Mouse (Mus musculus) thymus, postnatal 25 days (tissue): ENCODE data around the gene Il23a.
"Not testable (repeated sequence)": the region's sequence is repeated elsewhere in the genome, so short reads cannot be mapped to it uniquely, and the experiment has no call there.

Experiments
- DNase-seq: peaks from one replicate; pipeline ENCODE4 v3.0.0; 2022

The Il23a gene

DNA sequence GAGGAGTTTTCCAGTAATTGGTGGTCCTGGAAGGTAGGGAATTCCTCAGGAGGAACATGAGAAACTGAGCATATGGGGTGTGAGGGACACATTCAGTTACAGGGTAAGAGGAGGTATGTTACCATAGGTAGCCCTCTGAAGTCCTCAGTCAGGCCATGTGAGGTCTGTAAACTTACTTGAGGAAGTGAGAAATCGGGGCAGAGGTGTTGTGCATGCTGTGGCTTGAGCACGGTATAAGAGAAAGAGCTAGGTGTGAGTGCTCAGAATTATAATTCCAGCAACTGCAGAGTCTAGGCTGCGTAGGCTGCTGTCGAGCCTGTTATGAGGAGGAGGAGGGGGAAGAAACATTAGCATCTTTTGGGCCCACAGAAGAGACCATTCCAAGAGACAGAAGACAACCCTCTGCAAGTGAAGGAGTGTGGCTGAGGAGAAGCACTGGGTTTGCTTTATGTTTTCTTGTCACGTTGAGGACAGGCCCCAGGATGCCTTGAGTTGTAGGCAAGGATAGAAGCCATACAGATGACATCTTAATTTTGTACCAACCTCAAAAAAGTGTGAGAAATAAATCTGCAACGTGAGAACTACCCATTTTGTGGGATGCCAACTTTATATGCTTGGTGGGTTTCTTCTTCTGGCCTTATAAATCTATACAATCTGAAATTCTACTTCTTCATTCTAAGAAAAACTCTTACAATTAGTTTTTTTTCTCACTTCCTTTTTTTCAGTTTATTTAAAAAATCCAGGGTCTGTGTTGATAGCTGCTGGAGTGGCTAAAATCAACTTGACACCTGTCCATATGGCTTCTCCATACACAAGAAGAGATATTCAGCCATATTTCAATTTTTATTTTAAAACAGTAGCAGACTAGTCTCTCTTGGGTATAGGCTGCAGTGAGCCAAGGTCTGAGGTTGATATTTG lies 34.9 kb downstream of the Il23a start:
- no peak for DNase-seq

DNA sequence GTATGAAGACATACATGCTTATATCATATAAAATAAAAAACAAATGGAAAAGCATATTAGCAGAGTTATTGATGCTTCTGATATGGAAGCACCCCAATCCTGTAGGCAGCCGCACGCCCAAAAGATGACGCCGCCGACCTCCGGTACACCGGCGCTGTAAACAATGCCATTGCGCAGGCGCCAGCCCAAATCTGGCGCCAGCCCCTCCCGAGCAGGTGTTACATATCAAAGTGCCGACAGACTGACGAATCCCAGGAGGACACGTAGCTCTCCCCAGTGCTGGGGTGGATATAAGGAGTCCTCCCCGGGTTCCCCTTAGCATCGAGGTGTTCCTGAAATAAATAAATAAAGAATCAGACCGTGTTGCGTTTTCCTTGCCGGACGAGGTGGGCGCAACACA lies 36.3 kb downstream of the Il23a start:
- no peak for DNase-seq

DNA sequence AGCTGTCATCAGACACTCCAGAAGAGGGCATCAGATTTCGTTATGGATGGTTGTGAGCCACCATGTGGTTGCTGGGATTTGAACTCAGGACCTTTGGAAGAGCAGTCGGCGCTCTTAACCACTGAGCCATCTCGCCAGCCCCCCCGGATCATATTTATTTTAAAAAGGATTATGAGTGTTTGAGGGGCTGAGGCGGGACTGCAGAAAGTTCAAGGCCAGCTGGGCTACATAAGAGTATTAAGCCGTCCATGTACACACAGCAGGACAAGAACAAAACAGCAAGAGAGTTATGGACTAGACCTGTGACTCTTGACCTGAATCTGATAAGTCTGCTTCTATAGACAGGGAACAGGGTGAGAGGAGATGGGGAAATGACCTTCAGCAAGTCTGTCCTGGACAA lies 38.2 kb downstream of the Il23a start:
- not testable (repeated sequence) for DNase-seq

DNA sequence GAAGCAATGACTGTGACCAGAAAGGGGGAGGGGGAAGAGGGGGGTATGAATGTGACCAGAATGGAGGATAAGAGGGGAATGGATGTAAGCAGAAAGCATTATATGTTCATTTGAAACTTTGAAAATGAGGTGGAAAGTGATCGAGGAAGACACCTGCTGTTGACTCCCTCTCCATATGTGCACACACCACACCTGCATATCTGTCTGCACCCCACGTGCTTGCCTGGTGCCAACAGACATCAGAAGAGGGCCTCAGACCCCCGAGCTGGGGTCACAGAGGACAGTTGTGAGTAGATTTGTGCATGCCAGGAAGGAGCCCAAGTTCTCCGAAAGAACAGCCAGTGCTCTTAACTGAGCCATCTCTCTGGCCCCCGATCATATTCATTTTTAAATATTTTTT lies 38.6 kb downstream of the Il23a start:
- DNase-seq = no peak

DNA sequence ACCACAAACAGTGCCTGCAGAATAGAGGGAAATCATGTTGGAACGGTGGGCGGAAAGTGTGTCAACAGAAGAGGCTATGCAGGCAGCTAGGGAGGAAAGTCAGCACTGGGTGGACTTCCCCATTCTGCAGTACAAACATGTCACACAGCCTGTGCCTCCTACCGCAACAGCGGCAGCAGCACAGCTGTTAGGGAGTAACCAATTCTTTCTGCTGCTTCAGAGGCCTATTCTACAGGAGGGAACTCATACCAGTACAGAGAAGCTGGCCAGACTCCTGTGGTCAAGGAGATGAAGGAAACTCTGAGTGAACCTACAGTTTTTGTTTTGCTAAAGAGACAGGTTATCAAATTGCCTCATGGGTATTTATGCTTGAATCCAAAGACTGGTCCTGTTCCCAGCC lies 39.6 kb downstream of the Il23a start:
- no peak for DNase-seq

DNA sequence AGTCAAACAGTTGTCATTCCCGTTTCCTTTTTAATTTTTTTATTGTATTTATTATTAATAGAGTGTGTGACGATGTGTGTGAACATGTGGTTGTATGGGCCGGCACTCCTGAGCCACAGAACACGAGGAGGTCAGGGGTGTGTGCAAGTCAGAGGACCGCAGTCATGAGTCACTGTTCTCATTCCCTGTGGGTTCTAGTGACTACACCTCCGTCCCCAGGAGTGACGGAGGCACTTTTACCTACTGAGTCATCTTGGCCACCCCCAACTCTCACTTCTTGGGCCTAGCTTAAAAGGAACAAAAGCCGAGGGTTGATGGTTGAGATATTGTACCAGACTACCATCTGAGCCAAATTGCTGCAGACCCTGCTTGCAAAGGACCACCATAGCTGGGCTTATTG lies 42.2 kb downstream of the Il23a start:
- DNase-seq = no peak

DNA sequence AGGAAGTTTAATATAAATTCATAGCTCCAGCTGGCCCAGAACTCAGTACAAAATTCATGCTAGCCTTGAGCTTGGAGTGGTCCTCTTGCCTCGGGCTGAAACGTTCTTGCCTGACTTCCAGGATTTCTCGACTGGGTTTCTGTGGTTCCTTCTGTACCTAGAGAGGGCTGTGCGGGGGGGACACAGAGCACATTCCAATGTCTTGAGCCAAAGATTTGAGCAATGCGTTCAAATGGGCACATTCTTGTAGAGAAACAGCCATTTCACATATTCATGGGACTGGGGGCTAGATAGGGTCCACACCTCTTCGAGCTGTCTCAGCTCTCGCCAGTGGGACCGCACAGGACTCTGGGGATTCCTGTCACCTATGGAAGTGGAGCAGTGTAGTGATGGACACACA lies 42.6 kb downstream of the Il23a start:
- no peak for DNase-seq

DNA sequence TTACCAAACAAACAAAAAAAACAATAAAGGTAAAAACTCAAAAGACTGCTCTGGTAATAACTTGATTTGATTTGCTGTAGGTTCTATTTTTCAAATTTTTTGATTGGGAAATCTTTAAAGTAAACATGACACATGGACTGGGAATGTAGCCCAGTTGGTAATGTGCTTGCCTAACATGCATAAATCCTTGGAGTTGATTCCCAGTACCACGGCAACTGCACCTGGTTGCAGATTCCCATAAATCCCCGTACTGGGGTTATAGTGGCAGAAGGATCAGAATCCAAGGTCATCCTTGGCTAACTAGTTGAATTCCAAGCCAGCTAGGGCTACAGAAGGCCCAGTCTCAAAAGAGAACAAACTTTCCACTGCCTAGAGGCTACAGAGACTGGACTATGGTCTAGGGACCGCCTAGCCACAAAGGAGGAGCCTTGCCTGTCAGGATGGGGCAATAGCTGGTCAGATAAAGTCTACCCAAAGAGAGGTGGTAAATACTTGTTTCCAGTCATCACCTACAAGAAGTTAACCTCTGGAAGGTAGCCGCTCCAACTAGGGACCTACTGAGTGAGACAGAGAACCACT lies 44.8 kb downstream of the Il23a start, which contains the start of gene Apon:
Gene Apon (plus strand): TSS at position 420 of the 579 bp plus-strand sequence.
- no peak for DNase-seq

DNA sequence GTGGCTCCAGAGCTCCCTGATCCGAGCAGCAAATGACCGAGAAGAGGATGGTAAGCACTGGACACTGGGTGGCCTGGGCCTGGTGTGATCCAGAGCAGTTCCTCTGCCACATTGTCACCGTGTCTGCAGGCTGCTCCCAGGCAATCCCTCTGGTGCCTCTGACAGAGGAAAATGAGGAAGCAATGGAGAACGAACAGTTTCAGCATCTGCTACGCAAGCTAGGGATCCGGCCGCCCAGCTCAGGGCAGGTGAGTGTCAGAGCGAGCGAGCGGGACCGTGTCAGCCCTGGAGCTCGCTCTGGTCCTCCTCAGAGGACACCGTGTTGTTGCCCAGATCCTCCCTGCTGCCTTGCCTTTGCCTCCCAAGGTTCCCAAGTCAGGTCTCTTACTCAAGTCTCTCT lies 48.0 kb downstream of the Il23a start:
- DNase-seq = no peak

DNA sequence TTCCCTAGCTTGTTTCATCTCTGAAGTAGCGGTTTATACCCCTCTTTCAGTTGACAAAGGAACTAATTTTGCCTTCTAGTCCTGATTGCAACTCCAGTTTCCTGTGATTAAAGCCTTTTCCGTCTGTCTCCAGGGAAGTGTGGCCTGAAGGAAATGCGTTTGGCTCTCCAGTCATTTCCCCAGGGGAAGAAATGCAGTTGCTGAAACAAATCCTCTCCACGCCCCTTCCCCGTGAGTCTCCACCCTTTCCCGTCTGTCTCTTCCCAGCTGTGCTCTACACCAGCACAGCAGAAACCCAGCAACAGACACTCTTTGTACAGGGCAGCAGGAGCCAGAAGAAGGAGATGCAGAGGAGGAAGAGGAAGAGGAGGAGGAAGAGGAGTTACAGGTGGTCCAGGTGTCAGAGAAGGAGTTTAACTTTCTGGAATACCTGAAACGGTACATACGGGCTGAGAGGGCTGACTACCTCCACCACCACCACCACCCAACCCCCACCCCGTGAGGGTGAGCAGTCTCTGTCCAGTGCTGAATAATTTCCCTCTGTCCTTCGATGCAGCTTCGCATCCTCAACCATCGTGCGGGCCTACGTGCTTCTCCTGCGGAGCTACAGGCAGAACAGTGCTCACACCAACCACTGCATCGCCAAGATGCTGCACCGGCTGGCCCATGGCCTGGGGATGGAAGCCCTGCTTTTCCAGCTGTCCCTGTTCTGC lies 51.4 kb downstream of the Il23a start:
- DNase-seq = no peak
